Mouse (Mus musculus): ENCODE data around the gene Ttc28.

- TF ChIP-seq POLR2A (IDR thresholded peaks at IDR 0.05; ENCODE audit: control insufficient read depth, extremely low read depth, insufficient read depth, low read length, poor library complexity) (no peak), CTCF (IDR thresholded peaks at IDR 0.05; ENCODE audit: borderline replicate concordance, control insufficient read depth, extremely low read depth, insufficient read depth, low read length, poor library complexity) (no peak)
Measured at GRCm38 (mm10) chr5:111069503-111069902, 189.9 kb downstream of the Ttc28 start.
